Mouse (Mus musculus) heart, adult 18-20 months (tissue): ENCODE measurements around the gene Rpl31. TPM values are rescaled to one million over a fixed set of nuclear protein-coding genes. Genes with fewer than 3 reads are reported as not detected.
A peak's percentile ranks its signal among the peaks of the same experiment; 100 is the strongest.

Source experiments
- DNase-seq, 2 experiments: peaks; one replicate each; pipeline ENCODE4 v3.0.0; 2021 to 2022; ENCODE audit warnings: mixed read lengths in 1 of 2
- total RNA-seq, 2 experiments: library from RNA; stranded (reverse); gene quantifications; 2 replicates each; pipeline ENCODE4 v1.2.3; 2021

Gene Rpl31
- total RNA-seq, 2 experiments from 2014 or later, result 431 to 565 TPM

DNA sequence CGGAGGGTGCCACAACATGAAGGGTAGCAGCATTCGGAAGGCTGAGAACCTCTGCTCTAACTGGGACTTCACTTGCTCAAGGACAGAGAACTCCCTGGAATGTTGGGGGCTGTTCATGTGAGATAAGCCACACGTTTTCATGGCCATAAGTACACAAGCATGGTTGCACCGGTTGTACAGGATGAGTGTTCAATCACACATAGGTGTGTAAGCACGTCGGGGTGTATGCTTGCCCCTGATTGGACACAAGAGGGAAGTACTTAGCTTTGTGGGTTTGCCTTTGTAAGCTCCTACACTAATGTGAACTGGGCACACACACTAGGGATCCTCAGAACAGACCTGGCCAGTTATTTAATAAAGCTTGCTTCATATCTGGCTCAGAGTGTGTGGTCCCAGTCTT is 30.6 kb downstream of the Rpl31 start:
- no peak for DNase-seq

DNA sequence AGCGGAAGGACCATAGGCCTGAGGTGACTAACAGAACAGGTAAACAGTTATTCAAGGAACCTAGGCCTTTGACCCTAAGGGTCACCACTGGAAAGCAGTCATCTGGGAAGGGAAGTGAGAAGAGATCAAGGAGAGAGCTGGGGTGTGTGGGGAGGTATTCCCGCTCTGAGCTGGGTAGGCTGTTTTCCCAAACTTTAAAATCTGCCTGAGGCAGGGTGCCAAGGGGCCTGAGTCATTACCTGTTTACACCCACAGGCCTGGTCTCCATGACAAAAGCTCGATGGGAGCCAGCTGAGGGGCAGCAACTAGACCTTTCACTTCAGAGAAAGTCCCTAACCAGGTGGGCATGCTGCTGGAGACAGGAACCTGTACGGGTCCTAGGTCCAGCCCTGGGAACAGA is 31.6 kb downstream of the Rpl31 start:
- DNase-seq, result peak; percentile 60 to 73

DNA sequence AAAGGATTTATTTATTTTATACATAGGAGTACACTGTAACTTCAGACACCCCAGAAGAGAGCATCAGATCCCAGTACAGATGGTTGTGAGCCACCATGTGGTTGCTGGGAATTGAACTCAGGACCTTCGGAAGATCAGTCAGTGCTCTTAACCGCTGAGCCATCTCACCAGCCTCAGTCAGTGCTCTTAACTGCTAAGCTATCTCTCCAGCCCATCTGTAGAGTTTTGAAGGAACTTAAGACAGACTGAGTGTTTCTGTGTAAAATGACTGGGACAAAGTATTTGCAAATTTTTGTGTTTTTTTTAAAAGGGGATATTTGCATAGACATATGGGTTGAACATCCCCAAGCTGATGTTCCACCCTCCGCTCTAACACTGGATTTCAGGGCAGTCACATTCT is 32.5 kb downstream of the Rpl31 start:
- no peak for DNase-seq

DNA sequence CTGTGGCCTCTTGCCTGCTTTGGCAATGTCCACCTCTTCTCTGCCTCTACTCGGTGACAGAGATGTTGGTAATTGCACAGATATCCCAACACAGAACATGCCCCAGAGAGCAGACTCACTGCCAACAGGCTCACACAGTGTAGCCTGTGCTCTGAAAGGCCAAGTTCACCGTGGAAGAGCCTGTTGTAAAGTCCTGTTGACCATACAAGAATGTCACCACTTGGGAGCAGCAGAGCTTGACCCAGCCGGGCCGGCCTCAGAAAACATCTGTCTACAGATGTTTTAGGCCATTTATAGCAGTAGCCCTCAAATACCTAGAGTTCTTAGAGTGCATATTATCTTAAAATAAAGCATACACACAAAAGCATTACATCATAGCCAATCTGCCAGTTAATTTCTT is 39.5 kb downstream of the Rpl31 start:
- DNase-seq, result peak in 1 of 2 experiments; percentile 36

DNA sequence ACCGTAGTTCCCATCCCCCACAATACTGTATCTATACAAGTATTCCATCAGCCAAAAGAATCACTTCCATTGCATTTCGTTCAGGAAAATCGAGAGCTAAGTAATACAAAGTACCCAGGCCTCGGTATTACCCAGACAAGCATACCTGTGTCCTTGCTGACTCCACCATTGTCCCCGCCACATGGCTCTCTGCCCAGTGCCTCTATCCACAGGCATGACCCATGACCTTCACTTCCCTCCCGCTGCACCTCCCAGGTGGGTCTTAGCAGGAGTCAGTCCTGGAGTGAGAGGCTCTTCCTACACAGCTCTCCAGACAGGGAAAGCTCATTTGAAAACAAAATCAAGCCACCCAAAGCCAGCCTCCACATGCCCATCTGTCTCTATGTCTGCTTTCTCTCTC is 40.5 kb downstream of the Rpl31 start:
- no peak for DNase-seq

DNA sequence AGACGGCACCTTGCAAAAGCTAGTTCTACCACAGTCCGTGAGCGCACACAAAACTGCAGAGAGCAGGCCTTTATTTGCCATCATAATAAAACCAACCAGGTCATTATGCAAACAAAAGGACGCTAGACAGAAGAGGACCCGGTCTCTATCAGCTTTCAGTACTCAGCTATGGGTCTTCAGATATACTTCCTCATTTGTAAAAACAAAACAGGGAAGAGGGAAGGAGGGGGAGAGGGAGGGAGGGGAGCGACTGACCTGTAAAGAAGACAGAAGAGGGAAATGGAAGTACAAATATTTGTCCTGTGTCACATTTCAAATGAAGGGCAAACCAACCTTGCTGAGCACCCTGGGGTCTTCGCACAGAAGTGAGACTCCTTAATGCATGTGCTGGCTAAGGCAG is 41.0 kb downstream of the Rpl31 start:
- no peak for DNase-seq

DNA sequence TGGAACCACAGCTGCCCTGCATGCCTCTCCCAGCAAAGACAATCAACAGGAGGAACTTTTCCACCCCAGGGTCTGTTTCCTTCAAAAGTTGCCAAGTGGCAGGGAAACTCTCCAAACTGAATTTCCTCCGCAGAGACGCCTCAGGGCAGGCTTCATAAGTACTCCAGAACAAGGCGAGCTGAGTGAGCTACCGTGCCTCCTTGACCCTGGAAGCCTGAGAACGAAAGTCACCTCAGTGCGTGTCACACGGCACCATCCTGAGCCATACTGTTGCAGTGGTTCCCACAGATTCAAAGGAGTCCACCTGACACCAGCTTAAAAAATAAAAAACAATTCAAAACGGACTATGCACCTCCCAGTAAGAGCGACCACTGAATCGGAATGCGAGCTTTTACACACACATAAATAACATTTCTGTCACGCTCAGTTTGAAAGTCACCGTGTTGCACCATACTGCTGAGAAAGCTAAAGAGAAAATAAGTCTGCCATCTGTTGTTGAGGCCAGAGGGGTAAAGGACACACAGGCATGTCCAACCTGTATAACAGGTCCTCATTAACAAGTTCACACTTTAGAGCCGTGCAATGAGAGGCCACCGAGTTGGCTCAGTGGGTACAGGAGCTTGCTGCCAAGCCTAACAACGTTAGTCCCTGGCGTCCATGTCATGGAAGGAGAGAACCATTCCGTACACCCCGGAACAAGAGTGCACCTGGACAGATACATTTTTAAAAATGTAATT is 42.6 kb downstream of the Rpl31 start:
- DNase-seq, result peak in 1 of 2 experiments; percentile 42

DNA sequence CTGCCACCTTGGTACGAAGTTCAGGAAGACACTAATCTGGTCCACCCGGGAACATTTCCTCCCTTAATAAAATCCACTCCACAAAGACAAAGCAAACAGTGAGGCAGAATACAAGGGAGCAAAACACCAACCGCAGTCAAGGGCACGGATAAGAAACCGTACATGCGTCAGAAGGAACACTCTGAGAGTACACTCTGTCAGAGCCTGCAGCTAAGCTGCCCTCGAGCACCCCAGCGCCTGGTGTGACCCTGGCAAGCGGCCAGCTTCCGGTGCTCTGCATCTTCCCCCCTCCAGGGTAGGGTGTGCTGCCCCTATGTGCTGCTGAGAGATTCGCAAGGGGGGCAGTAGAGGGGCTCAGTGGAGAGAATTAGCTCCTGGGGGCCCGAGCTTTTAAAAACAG is 50.2 kb downstream of the Rpl31 start:
- DNase-seq, result peak; percentile 58 to 59

DNA sequence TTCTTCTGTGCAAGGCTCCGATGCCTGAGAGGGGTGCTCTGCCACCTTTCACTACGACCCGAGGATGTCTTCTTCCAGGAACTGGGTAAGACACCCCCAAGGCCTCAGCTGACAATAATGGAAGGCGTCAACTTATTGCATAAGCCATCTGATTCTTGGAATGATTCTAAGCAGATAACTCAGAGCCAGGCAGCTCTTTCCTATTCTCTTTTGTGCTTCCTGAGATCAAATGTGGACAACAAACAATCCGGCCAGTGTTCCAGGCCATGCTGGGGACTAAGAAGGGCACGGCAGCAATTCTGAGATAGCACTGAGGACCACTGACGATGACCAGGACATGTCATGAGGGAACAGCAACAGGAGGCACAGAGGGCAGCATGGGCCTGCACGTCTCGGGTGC is 51.2 kb downstream of the Rpl31 start:
- no peak for DNase-seq

DNA sequence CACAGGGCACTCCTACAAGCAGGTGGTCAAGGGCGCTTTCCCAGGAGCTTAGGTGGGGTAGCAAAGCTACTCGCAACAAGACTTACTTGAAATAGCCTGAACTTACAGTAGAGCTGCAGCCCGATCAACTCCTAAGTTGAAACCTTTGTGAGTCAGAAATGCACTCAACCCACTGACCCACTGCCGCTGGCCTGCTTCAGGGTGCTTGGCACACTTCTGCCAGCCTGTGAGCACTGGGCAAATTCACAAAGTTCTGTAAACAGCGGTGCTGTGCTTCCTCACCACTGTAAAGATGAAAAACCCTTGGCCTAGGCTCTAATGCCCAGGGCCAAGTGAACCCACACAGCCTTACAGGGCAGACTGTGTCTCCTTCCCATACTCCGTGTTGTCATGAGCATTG is 53.3 kb downstream of the Rpl31 start:
- no peak for DNase-seq

Other genes with a start within 250 kb of the Rpl31 start
- 1 to 10 TPM; 5.3 to 6.6 TPM for gene Npas2, start 174.1 kb upstream of the Rpl31 start, total RNA-seq
- gene Tbc1d8, start 110.9 kb downstream of the Rpl31 start, total RNA-seq, result 1 to 10 TPM; 4.6 to 6.3 TPM
- 10 to 100 TPM; 12.8 to 14.2 TPM for gene Cnot11, start 167.2 kb downstream of the Rpl31 start, total RNA-seq
- 10 to 100 TPM in 1 of 2 experiments, 1 to 10 TPM in 1; 8.6 to 10.8 TPM for gene Rnf149, start 209.6 kb downstream of the Rpl31 start, total RNA-seq